Mouse (Mus musculus): ENCODE results near the gene Trpc2.
"Not testable (repeated sequence)": the region's sequence is repeated elsewhere in the genome, so short reads cannot be mapped to it uniquely, and the experiment has no call there.

The Trpc2 gene

DNA sequence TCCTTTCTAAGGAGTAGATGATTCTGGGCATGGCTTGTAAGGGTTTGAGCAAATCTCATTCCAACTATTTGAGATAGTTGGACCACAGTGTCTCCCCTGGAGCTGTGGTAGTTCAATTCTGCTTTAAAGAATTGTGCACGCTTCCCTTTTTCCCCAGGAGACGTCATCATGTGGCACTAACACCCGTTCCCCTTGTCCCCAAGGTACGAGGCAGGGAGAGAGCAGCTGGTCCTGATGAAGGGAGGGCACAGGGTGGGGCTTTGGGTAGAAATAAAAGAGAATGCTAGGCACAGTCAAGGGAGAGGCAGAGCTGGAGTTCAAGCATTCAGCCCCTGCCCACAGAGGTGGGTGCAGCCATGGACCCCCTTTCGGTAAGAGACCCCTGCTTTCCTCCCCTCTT, at the start of gene Trpc2:
TSS of gene Trpc2 (plus strand) at position 301 of the 400 bp plus-strand sequence.
- no peak for DNase-seq (ENCODE audit: low spot score)

DNA sequence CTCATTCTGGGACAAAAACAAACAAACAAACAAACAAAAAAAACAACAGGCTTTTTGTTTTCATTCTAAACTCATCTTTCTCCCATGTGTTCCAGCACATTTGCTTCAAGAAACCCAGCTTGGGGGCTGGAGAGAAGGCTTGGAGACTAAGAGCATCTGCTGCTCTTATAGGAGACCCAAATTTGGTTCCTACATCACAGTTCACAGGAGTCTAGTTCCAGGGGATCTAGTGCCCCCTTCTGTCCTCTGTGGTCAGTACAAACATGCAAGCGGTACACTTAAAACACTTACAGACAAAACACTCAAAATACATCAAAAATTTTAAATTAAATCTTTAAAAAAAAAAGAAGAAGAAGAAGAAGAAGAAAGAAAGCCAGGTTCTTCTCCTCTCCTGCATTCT, 48.0 kb upstream of the Trpc2 start:
- no peak for DNase-seq (ENCODE audit: low spot score)

- DNase-seq (ENCODE audit: low spot score) = no peak
Measured at GRCm38 (mm10) chr7:102035534-102035933, 47.4 kb upstream of the Trpc2 start.

DNA sequence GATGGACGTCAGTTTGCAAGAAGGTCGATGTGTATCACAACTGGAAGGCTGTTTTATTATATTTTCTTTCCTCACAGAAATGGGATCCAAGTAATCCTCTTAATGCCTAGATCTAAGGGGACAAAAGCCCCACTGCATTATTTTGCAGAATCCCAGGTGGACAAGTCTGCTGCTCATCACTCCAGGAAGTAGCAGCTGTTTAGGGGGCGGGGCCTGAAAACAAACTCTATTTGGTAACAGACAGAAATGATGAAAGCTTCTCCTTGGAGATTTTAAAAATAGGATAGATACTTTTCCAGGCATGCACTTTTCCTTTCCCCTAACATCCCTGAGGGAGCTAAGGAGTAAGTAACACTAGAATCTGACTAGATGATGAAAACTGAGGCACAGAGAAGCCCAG, 45.6 kb upstream of the Trpc2 start:
- no peak for DNase-seq (ENCODE audit: low spot score)

DNA sequence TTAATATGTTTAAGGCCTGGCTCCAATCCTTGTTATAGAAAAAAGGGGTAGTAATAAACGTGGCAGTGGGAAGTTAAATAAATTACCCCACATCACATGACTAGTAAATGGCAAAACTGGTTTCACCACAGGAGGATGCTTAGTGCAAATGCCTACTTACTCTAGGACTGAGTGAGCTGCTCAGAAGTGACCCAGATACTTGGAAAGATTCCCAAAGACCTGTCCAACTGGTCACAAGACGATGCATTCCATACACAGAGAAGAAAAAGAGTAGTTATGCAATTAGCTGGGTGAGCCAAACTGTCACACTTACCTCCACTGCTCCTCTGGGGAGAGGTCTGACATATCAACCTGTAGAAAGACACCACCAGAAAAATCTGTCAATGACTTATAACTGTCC, 40.6 kb upstream of the Trpc2 start:
- peak; percentile 24 for DNase-seq (ENCODE audit: low spot score)

GRCm38 (mm10) chr7:102048524-102048923, 34.4 kb upstream of the Trpc2 start:
- not testable (repeated sequence) for DNase-seq (ENCODE audit: low spot score)

DNA sequence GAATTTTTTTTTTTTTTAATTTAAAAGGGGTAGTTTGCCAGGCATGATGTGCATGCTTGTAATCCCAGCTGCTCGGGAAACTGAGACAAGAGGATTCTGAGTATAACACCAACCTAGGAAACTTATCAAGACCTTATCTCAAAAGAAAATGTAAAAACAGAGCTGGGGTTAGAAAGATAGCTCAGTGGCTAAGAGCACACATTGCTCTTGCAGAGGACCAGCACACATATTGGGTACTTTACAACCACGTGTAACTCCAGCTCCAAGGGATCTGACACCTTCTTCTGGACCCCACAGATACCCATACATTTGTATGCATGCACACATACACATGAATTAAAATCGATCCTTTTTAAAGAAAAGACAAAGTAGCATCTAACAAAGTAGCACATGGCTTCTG, 21.6 kb upstream of the Trpc2 start:
- DNase-seq (ENCODE audit: low spot score) = no peak

DNA sequence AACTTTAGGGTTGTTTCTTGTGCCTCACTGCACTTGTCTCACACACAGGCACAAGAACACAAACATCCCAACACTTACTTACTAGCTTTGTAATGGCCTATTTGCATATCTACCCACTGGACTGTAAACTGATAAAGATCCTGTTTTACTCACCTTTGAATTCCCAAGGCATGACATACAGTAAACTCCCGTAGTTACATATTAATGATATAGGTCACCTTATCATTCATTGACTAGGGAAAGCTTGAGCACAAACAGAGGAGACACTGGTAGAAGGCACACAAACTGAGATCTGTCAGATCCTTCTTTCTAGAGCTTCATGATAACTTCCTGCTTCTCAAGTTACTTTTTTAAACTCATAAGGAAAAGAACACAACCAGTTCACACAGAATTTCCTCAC, 20.7 kb upstream of the Trpc2 start:
- no peak for DNase-seq (ENCODE audit: low spot score)

DNA sequence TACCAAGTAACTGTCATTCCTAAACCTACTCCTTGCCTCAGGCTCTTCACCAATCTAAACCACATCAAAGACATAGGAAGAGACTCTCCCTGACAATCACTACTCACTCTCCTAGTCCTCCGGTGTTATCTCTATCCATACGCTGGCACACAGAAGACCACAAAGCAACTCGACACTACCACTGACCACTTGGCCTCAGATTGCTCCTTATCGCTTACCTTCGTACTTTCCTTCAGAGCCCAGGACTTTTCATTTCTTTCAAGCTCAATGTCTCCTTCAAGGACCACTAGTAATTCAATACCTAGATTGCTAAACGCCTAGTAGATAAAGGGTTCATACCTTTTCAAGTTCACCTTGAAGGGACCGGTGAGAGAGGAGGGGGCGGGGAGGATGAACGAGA, 19.0 kb upstream of the Trpc2 start:
- DNase-seq (ENCODE audit: low spot score) = no peak

DNA sequence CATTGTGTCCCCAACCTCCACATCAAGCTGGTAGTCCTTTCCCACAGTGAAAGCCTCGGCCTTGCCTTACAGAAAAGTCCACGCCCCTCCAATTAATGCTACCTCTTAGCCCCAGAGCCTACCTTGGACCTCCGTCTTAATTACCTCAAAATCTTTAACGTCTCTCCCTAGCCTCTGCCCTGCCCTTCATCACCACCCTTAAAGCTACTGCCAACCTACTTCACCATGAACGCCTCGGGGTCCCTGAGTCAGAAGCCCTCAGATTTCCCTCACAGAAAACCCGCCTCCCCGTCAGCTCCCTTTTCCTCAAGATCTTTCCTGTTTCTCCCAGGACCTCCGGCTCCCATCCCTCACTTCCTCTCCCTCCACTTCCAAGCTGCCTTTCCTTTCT, 18.3 kb upstream of the Trpc2 start:
- DNase-seq (ENCODE audit: low spot score) = no peak

- DNase-seq (ENCODE audit: low spot score) = peak; percentile 93
Measured at GRCm38 (mm10) chr7:102065046-102065891, 17.6 kb upstream of the Trpc2 start, which contains the start of the genes Rnf121, Xndc1 and Xntrpc. Gene Rnf121, minus strand, starts transcription at chr7:102065469. Gene Xndc1, plus strand, starts transcription at chr7:102065511. Gene Xntrpc, plus strand, starts transcription at chr7:102065713.

DNA sequence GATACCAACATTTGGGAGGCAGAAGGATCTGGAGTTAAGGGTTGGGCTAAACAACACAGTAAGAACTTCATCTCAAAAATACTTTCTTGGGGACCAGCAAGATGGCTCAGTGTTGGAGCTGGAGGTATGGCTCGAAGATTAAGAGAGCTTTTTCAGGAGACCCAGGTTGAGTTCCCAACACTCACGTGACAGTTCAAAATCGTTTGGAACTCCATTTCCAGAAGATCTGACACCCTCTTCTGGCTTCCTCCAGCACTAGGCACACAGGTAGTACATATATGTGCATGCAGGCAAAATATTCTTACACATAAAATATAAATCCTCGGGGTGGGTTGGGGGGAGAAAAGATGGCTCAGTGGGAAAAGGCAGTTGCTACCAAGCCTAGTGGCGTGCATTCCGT, 16.6 kb upstream of the Trpc2 start:
- no peak for DNase-seq (ENCODE audit: low spot score)

DNA sequence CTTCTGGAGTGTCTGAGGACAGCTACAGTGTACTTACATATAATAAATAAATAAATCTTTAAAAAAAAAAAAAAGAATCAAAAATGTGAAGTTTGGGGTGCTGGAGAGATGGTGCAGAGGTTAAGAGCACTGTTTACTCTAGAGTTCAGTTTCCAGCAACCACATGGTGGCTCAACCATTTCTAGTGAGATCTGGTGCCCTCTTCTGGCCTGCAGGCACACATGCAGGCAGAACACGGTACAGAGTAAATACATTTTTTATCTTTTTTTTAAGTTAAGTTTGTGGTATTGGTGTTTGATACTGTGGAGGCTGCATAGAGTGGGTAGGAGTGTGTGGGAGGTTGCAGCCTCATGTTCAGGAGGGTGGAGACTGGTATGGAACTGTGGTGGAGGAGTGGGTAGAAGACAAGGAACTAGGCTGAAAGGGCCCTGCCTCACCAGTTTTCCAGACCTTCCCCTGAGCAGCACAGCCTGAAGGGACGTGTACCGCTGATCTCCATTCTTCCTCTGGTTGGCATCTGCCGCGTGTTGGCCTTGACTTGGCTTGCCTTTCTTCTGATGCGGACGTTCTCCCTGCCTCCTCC, 6.1 kb upstream of the Trpc2 start:
- DNase-seq (ENCODE audit: low spot score) = no peak

- peak; percentile 41 for DNase-seq (ENCODE audit: low spot score)
Measured at GRCm38 (mm10) chr7:102078517-102078916, 4.4 kb upstream of the Trpc2 start.

GRCm38 (mm10) chr7:102080311-102080710, 2.6 kb upstream of the Trpc2 start:
- DNase-seq (ENCODE audit: low spot score) = no peak

DNA sequence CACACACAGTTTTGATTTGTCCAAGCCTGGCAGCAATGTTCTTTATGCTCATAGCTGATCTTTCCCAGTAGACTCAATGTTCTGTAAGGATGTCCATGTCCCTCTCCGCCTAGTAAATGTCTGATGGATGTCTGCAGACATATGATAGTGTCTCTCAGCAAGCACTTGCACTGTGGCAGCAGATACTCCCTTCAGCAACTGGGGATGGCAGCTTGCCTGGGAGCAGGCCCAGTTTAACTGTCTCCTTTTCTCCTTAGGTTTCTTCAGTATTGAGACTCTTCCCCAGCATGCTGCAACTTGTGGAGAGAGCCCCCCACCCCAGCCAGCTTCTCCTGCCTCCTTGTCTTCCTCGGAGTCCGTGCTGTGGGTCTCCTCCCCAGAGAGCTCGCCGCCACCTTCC, 1.1 kb upstream of the Trpc2 start:
- DNase-seq (ENCODE audit: low spot score) = no peak

DNA sequence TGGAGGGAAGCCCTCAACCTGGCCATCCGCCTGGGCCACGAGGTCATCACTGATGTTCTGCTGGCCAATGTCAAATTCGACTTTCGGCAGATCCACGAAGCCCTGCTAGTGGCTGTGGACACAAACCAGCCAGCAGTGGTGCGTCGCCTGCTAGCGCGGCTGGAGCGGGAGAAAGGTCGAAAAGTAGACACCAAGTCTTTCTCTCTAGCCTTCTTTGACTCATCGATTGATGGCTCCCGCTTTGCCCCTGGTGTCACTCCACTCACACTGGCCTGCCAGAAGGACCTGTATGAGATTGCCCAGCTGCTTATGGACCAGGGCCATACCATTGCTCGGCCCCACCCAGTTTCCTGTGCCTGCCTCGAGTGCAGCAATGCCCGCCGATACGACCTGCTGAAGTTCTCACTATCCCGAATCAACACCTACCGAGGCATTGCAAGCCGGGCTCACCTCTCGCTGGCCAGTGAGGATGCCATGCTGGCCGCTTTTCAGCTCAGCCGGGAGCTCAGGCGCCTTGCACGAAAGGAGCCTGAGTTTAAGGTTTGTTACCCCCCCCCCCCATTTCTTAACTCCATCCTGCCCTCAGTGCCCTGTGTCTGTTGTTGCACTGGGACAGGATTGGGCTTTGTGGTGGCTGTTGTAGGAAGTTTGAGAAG, 1.3 kb downstream of the Trpc2 start:
- DNase-seq (ENCODE audit: low spot score) = no peak

- no peak for DNase-seq (ENCODE audit: low spot score)
Measured at GRCm38 (mm10) chr7:102087336-102087735, 4.4 kb downstream of the Trpc2 start.

DNA sequence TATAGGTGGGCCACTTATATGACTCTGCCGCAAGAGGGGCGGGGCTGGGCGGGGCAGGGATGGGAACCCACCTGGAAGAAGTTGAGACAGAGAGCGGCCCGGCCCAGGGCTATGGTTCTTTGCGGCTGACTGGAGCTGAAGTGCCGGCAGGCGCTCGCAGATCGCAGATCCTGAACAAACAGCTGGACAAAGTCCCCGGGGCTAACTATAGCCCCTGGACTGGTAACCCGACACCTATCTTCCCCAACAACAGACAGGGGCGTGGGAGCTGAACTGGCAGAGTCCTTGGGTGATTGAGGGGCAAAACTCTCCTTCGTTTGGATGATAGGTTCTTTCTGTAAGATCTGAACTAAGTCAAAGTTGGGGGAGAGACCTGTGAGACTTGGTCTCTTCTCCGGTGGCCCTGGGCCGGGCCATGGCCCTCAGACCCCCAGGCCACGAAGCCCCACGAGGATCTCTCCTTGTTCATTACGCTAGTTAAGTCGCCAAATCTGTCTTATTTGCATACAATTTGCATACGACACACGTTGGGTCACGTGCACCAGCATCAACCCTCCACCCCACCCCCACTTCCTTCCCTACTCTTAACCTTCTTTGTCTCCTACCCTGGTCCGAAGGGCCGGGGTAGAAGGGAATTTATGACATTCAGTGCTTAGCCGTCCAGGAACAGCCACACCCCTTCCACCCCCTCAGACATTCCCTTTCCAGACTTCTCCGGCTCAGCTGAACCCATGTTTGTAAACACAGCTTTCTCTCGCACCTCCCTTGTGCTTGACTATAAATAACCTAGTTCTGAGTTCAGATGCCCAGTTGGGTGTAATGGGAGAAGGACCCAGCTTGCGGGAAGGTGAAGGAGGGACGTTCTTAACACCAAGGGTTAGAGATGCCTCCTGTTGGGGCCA, 17.1 kb downstream of the Trpc2 start:
- no peak for DNase-seq (ENCODE audit: low spot score)

GRCm38 (mm10) chr7:102100868-102101267, 18.0 kb downstream of the Trpc2 start:
- DNase-seq (ENCODE audit: low spot score) = no peak

DNA sequence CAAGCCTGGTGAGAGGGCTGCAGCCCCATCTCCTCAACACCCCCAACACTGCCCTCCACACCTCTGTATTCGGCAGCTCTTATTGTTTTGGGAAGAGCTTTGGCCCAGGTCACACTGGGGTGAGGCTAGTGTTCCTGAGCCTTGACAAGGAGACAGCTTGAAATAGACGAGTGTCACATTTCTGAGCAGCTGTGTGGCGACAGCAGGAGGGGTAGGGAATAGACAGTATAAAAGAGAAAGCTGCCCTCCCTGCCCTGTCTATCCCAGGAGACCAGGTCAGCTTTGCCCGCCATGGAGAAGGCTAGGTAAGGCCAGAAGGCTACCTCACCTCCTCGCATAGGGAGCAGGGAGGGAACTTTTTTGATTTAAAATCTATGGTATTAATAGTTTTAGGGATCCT, 18.6 kb downstream of the Trpc2 start, which contains the start of gene Art1:
TSS of gene Art1 (plus strand) at position 257 of the 400 bp plus-strand sequence.
- no peak for DNase-seq (ENCODE audit: low spot score)

GRCm38 (mm10) chr7:102102241-102102640, 19.3 kb downstream of the Trpc2 start:
- DNase-seq (ENCODE audit: low spot score) = no peak
